Mouse (Mus musculus) embryo, embryonic 9.5 days (tissue): ENCODE measurements around the gene Eif5.

Experiments used
- DNase-seq: peaks from one replicate; pipeline ENCODE4 v3.0.0-alpha.2; 2017; ENCODE audit errors: extremely low spot score

The Eif5 gene

GRCm38 (mm10) chr12:111563076-111563629 lies 25.3 kb downstream of the Eif5 start:
- no peak for DNase-seq

- DNase-seq, result no peak
Observed at GRCm38 (mm10) chr12:111565363-111565762, 27.5 kb downstream of the Eif5 start.

DNA sequence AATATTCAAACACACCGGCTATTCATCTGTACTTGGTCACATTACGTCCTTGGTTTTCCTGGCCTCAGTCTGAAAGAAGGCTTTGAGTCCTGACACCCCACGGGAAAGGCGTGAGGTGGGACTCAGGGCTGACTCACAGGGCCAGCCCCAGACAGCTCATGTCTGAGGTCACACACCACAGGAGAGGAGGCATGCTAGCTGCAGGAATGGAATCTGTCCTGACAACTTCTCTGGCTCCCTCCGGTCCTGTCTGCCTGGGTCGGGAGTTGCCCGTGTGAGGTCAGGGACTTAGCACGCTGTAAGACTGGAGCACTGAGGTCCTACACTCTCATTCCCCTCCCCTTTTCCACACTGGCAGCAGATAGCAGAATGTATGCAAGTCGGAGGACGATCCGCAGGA lies 31.0 kb downstream of the Eif5 start:
- no peak for DNase-seq

- no peak for DNase-seq
Observed at GRCm38 (mm10) chr12:111572406-111572805, 34.6 kb downstream of the Eif5 start.

GRCm38 (mm10) chr12:111573315-111573714 lies 35.5 kb downstream of the Eif5 start:
- DNase-seq, result no peak

- peak; percentile 93 for DNase-seq
Observed at GRCm38 (mm10) chr12:111574074-111574886, 36.5 kb downstream of the Eif5 start, which contains the start of gene Mark3. Gene Mark3 (plus strand): TSS chr12:111574523.

GRCm38 (mm10) chr12:111574887-111575838 lies 37.3 kb downstream of the Eif5 start:
- peak; percentile 48 for DNase-seq

DNA sequence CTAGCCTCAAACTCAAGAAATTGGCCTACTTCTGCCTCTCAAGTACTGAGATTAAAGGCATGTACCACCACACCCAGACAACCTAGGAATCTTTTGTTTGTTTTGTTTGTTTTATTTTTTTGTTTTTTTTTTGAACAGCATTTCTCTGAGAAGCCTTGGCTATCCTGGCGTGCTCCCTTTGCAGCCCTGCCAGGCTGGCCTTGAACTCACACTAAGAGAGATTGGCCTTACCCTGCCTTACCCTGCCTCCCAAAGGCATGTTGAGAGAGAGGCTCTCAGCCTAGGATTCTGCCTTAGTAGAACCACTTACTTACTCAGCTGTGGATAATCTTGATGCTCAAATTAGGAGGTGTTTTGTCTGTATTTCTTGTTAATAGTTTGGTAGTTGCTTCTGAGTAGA lies 45.2 kb downstream of the Eif5 start:
- DNase-seq, result no peak

- DNase-seq, result no peak
Observed at GRCm38 (mm10) chr12:111584401-111584800, 46.6 kb downstream of the Eif5 start.

- no peak for DNase-seq
Observed at GRCm38 (mm10) chr12:111587252-111587651, 49.4 kb downstream of the Eif5 start.

GRCm38 (mm10) chr12:111592407-111593021 lies 54.7 kb downstream of the Eif5 start:
- no peak for DNase-seq

- no peak for DNase-seq
Observed at GRCm38 (mm10) chr12:111593775-111594174, 56.0 kb downstream of the Eif5 start.
